Mouse (Mus musculus): ENCODE measurements around the gene Aebp1.

Aebp1 gene

GRCm38 (mm10) chr11:5861678-5862393 lies at the start of gene Aebp1:
Gene Aebp1, plus strand, starts transcription at chr11:5861947.
- DNase-seq (ENCODE audit: low spot score in 2 of 2), result no peak

- DNase-seq (ENCODE audit: low spot score in 2 of 2), result no peak
Observed at GRCm38 (mm10) chr11:5813381-5813780, 48.4 kb upstream of the Aebp1 start.

- no peak for DNase-seq (ENCODE audit: low spot score in 2 of 2)
Observed at GRCm38 (mm10) chr11:5819223-5819622, 42.5 kb upstream of the Aebp1 start.

GRCm38 (mm10) chr11:5825432-5825831 lies 36.3 kb upstream of the Aebp1 start:
- no peak for DNase-seq (ENCODE audit: low spot score in 2 of 2)

GRCm38 (mm10) chr11:5827931-5828330 lies 33.8 kb upstream of the Aebp1 start:
- DNase-seq (ENCODE audit: low spot score in 2 of 2), result no peak

GRCm38 (mm10) chr11:5828509-5829191 lies 33.1 kb upstream of the Aebp1 start:
- no peak for DNase-seq (ENCODE audit: low spot score in 2 of 2)

- DNase-seq (ENCODE audit: low spot score in 2 of 2), result no peak
Observed at GRCm38 (mm10) chr11:5829327-5829726, 32.4 kb upstream of the Aebp1 start.

- no peak for DNase-seq (ENCODE audit: low spot score in 2 of 2)
Observed at GRCm38 (mm10) chr11:5834506-5834905, 27.2 kb upstream of the Aebp1 start.

GRCm38 (mm10) chr11:5835057-5835456 lies 26.7 kb upstream of the Aebp1 start:
- DNase-seq (ENCODE audit: low spot score in 2 of 2), result no peak

- no peak for DNase-seq (ENCODE audit: low spot score in 2 of 2)
Observed at GRCm38 (mm10) chr11:5836126-5836525, 25.6 kb upstream of the Aebp1 start.

GRCm38 (mm10) chr11:5837251-5838246 lies 24.2 kb upstream of the Aebp1 start, which contains the start of gene Polm:
Gene Polm, minus strand, starts transcription at chr11:5838016.
- DNase-seq (ENCODE audit: low spot score in 2 of 2), result peak; percentile 80 to 81

GRCm38 (mm10) chr11:5840346-5840745 lies 21.4 kb upstream of the Aebp1 start:
- no peak for DNase-seq (ENCODE audit: low spot score in 2 of 2)

GRCm38 (mm10) chr11:5841751-5842150 lies 20.0 kb upstream of the Aebp1 start:
- DNase-seq (ENCODE audit: low spot score in 2 of 2), result no peak

GRCm38 (mm10) chr11:5843131-5843530 lies 18.6 kb upstream of the Aebp1 start:
- no peak for DNase-seq (ENCODE audit: low spot score in 2 of 2)

- no peak for DNase-seq (ENCODE audit: low spot score in 2 of 2)
Observed at GRCm38 (mm10) chr11:5846639-5847345, 15.0 kb upstream of the Aebp1 start.

GRCm38 (mm10) chr11:5848741-5849140 lies 13.0 kb upstream of the Aebp1 start:
- DNase-seq (ENCODE audit: low spot score in 2 of 2), result peak; percentile 32 to 40

GRCm38 (mm10) chr11:5849316-5849715 lies 12.4 kb upstream of the Aebp1 start:
- no peak for DNase-seq (ENCODE audit: low spot score in 2 of 2)

GRCm38 (mm10) chr11:5850452-5850851 lies 11.3 kb upstream of the Aebp1 start:
- no peak for DNase-seq (ENCODE audit: low spot score in 2 of 2)

GRCm38 (mm10) chr11:5851021-5851736 lies 10.6 kb upstream of the Aebp1 start:
- no peak for DNase-seq (ENCODE audit: low spot score in 2 of 2)

GRCm38 (mm10) chr11:5852314-5852713 lies 9.4 kb upstream of the Aebp1 start:
- no peak for DNase-seq (ENCODE audit: low spot score in 2 of 2)

GRCm38 (mm10) chr11:5855481-5855880 lies 6.3 kb upstream of the Aebp1 start:
- DNase-seq (ENCODE audit: low spot score in 2 of 2), result no peak
